Mouse (Mus musculus): ENCODE results near the gene Elof1. TPM values are rescaled to one million over a fixed set of nuclear protein-coding genes. Genes with fewer than 3 reads are reported as not detected.

The Elof1 gene
- polyA plus RNA-seq, 1 experiment from 2014 or later, result 96.9 TPM

- no peak for ATAC-seq (replicated peaks; ENCODE audit: insufficient number of reproducible peaks, insufficient read depth, low FRiP score, low read depth)
- no peaks in the 10 kb centered on the region for H3K27me3 ChIP-seq
- peaks cover 9% of the 10 kb centered on the region for H3K36me3 ChIP-seq
- peak overlapping the region; percentile 87 for H3K4me2 ChIP-seq
- H3K27ac ChIP-seq, result no peak overlapping the region; the same call in 1 of the 2 replicates
- H3K4me3 ChIP-seq, result peak overlapping the region; percentile 95
- H3K9me3 ChIP-seq (replicated peaks), result no peaks in the 10 kb centered on the region
- WGBS, result 35% methylated on average over 10 of the region's 10 CpGs
- H3K4me1 ChIP-seq (replicated peaks), result peaks cover 18% of the 10 kb centered on the region
- peak overlapping the region; percentile 55; the same call in 1 of the 2 replicates for H3K9ac ChIP-seq
Observed at GRCm38 (mm10) chr9:22117754-22118456, 933 bp upstream of the Elof1 start.

- 24% methylated on average over 15 of the region's 15 CpGs for WGBS
- H3K27ac ChIP-seq, result no peak overlapping the region
- ATAC-seq (replicated peaks; ENCODE audit: insufficient number of reproducible peaks, insufficient read depth, low FRiP score, low read depth), result no peak
- peak overlapping the region; percentile 90 for H3K9ac ChIP-seq
- peaks cover 24% of the 10 kb centered on the region for H3K36me3 ChIP-seq
- peaks cover 18% of the 10 kb centered on the region for H3K4me1 ChIP-seq (replicated peaks)
- peak overlapping the region; percentile 95 for H3K4me3 ChIP-seq
- H3K9me3 ChIP-seq (replicated peaks), result no peaks in the 10 kb centered on the region
- H3K27me3 ChIP-seq, result no peaks in the 10 kb centered on the region
- H3K4me2 ChIP-seq, result peak overlapping the region; percentile 87
Observed at GRCm38 (mm10) chr9:22116086-22116485, 886 bp downstream of the Elof1 start.

GRCm38 (mm10) chr9:22115635-22116034 is 1.3 kb downstream of the Elof1 start:
- Histone ChIP-seq H3K4me2 (peak overlapping the region; percentile 87), H3K4me3 (peak overlapping the region; percentile 95), H3K36me3 (peaks cover 24% of the 10 kb centered on the region), H3K4me1 (replicated peaks) (peaks cover 18% of the 10 kb centered on the region), H3K9ac (no peak overlapping the region), H3K27ac (no peak overlapping the region), H3K9me3 (replicated peaks) (no peaks in the 10 kb centered on the region), H3K27me3 (no peaks in the 10 kb centered on the region)
- ATAC-seq (replicated peaks; ENCODE audit: insufficient number of reproducible peaks, insufficient read depth, low FRiP score, low read depth), result no peak
- WGBS, result 86% methylated on average over 4 of the region's 4 CpGs

- no peak overlapping the region for H3K9ac ChIP-seq
- H3K4me3 ChIP-seq, result no peak overlapping the region
- H3K27me3 ChIP-seq, result no peaks in the 10 kb centered on the region
- H3K27ac ChIP-seq, result no peak overlapping the region
- H3K4me1 ChIP-seq (replicated peaks), result no peaks in the 10 kb centered on the region
- H3K36me3 ChIP-seq, result peaks cover 33% of the 10 kb centered on the region
- no peak for ATAC-seq (replicated peaks; ENCODE audit: insufficient number of reproducible peaks, insufficient read depth, low FRiP score, low read depth)
- 86% methylated on average over 9 of the region's 9 CpGs for WGBS
- H3K9me3 ChIP-seq (replicated peaks), result no peaks in the 10 kb centered on the region
- no peak overlapping the region for H3K4me2 ChIP-seq
Observed at GRCm38 (mm10) chr9:22108194-22108593, 8.8 kb downstream of the Elof1 start.

GRCm38 (mm10) chr9:22099922-22100321 is 17.1 kb downstream of the Elof1 start:
- H3K4me3 ChIP-seq, result peak overlapping the region; percentile 37
- WGBS, result 2% methylated on average over 18 of the region's 18 CpGs

GRCm38 (mm10) chr9:22098993-22099696 is 17.8 kb downstream of the Elof1 start, which contains the start of gene Cnn1:
Gene Cnn1 (plus strand): TSS chr9:22099216.
- Histone ChIP-seq H3K4me3 (peak within 1 kb of the TSS; percentile 37), H3K27ac (peak within 1 kb of the TSS; percentile 70), H3K9me3 (replicated peaks) (no peaks in the 10 kb centered on the region), H3K9ac (peak within 1 kb of the TSS; percentile 49), H3K36me3 (0 out of 2 replicates have a peak, but pooled peaks cover 5% of the 10 kb centered on the region), H3K4me2 (peak within 1 kb of the TSS; percentile 61), H3K4me1 (replicated peaks) (peaks cover 24% of the 10 kb centered on the region), H3K27me3 (peaks cover 11% of the 10 kb centered on the region; the same call in 1 of the 2 replicates)
- 3% methylated on average over 14 of the region's 14 CpGs for WGBS
- ATAC-seq (replicated peaks; ENCODE audit: insufficient number of reproducible peaks, insufficient read depth, low FRiP score, low read depth), result peak; percentile 21; the same call in 1 of the 2 replicates

More at GRCm38 (mm10) chr9:22099922-22100321, 17.1 kb downstream of the Elof1 start:
- no peaks in the 10 kb centered on the region for H3K9me3 ChIP-seq (replicated peaks)
- H3K27ac ChIP-seq, result peak overlapping the region; percentile 70
- 0 out of 2 replicates have a peak, but pooled peaks cover 5% of the 10 kb centered on the region for H3K36me3 ChIP-seq
- H3K4me2 ChIP-seq, result peak overlapping the region; percentile 61
- peaks cover 11% of the 10 kb centered on the region; the same call in 1 of the 2 replicates for H3K27me3 ChIP-seq
- ATAC-seq (replicated peaks; ENCODE audit: insufficient number of reproducible peaks, insufficient read depth, low FRiP score, low read depth), result peak; percentile 74
- peaks cover 24% of the 10 kb centered on the region for H3K4me1 ChIP-seq (replicated peaks)
- H3K9ac ChIP-seq, result peak overlapping the region; percentile 49

- Histone ChIP-seq H3K27ac (peak overlapping the region; percentile 46; the same call in 1 of the 2 replicates), H3K36me3 (no peaks in the 10 kb centered on the region), H3K4me3 (peak overlapping the region; percentile 46), H3K4me2 (peak overlapping the region; percentile 72), H3K27me3 (peaks cover 11% of the 10 kb centered on the region; the same call in 1 of the 2 replicates), H3K4me1 (replicated peaks) (peaks cover 19% of the 10 kb centered on the region), H3K9ac (peak overlapping the region; percentile 58), H3K9me3 (replicated peaks) (no peaks in the 10 kb centered on the region)
- WGBS, result under 1% methylated on average over 24 of the region's 24 CpGs
- peak; percentile 68 for ATAC-seq (replicated peaks; ENCODE audit: insufficient number of reproducible peaks, insufficient read depth, low FRiP score, low read depth)
Observed at GRCm38 (mm10) chr9:22095854-22096307, 21.1 kb downstream of the Elof1 start.

- no peaks in the 10 kb centered on the region for H3K9me3 ChIP-seq (replicated peaks)
- H3K27me3 ChIP-seq, result peaks cover 2% of the 10 kb centered on the region; the same call in 1 of the 2 replicates
- no peak overlapping the region for H3K4me3 ChIP-seq
- H3K27ac ChIP-seq, result no peak overlapping the region
- ATAC-seq (replicated peaks; ENCODE audit: insufficient number of reproducible peaks, insufficient read depth, low FRiP score, low read depth), result no peak
- WGBS, result 82% methylated on average over 6 of the region's 6 CpGs
- H3K4me1 ChIP-seq (replicated peaks), result no peaks in the 10 kb centered on the region; the same call in 1 of the 2 replicates
- no peak overlapping the region for H3K4me2 ChIP-seq
- no peak overlapping the region for H3K9ac ChIP-seq
- no peaks in the 10 kb centered on the region for H3K36me3 ChIP-seq
Observed at GRCm38 (mm10) chr9:22092746-22093145, 24.2 kb downstream of the Elof1 start.

GRCm38 (mm10) chr9:22089986-22090385 is 27.0 kb downstream of the Elof1 start:
- H3K4me2 ChIP-seq, result no peak overlapping the region
- 65% methylated on average over 7 of the region's 7 CpGs for WGBS
- H3K27me3 ChIP-seq, result no peaks in the 10 kb centered on the region
- no peak overlapping the region for H3K9ac ChIP-seq
- H3K27ac ChIP-seq, result no peak overlapping the region
- ATAC-seq (replicated peaks; ENCODE audit: insufficient number of reproducible peaks, insufficient read depth, low FRiP score, low read depth), result no peak
- H3K4me3 ChIP-seq, result no peak overlapping the region
- H3K9me3 ChIP-seq (replicated peaks), result no peaks in the 10 kb centered on the region
- peaks cover 7% of the 10 kb centered on the region for H3K4me1 ChIP-seq (replicated peaks)
- no peaks in the 10 kb centered on the region for H3K36me3 ChIP-seq

- no peak overlapping the region for H3K4me2 ChIP-seq
- H3K27ac ChIP-seq, result no peak overlapping the region
- no peak for ATAC-seq (replicated peaks; ENCODE audit: insufficient number of reproducible peaks, insufficient read depth, low FRiP score, low read depth)
- H3K9me3 ChIP-seq (replicated peaks), result no peaks in the 10 kb centered on the region
- H3K4me3 ChIP-seq, result no peak overlapping the region
- H3K36me3 ChIP-seq, result no peaks in the 10 kb centered on the region
- no peak overlapping the region for H3K9ac ChIP-seq
- WGBS, result 95% methylated on average over 7 of the region's 7 CpGs
- peaks cover 9% of the 10 kb centered on the region for H3K4me1 ChIP-seq (replicated peaks)
- H3K27me3 ChIP-seq, result no peaks in the 10 kb centered on the region
Observed at GRCm38 (mm10) chr9:22089281-22089680, 27.7 kb downstream of the Elof1 start.

- peaks cover 9% of the 10 kb centered on the region for H3K4me1 ChIP-seq (replicated peaks)
- WGBS, result 86% methylated on average over 2 of the region's 2 CpGs
- no peak overlapping the region for H3K9ac ChIP-seq
- H3K27me3 ChIP-seq, result no peaks in the 10 kb centered on the region
- H3K36me3 ChIP-seq, result peaks cover 5% of the 10 kb centered on the region; the same call in 1 of the 2 replicates
- no peak for ATAC-seq (replicated peaks; ENCODE audit: insufficient number of reproducible peaks, insufficient read depth, low FRiP score, low read depth)
- H3K9me3 ChIP-seq (replicated peaks), result no peaks in the 10 kb centered on the region
- H3K4me3 ChIP-seq, result no peak overlapping the region
- H3K4me2 ChIP-seq, result no peak overlapping the region
- no peak overlapping the region for H3K27ac ChIP-seq
Observed at GRCm38 (mm10) chr9:22087034-22087618, 29.8 kb downstream of the Elof1 start.

Data from heart, embryonic 15.5 days (tissue).